ENCODE assay signal across 17 mouse cellular contexts in genomic region chr17:16633426-16633825, GRCm38 (mm10).
DNase-seq lines count a peak whose midpoint lies in the region; TF ChIP-seq lines count a peak whose summit lies in the region.
"Had no signal": no experiment of that assay in that cellular context is flagged by ENCODE, and none has a peak within 500 bp of the region (broad histone marks: within the 10 kb centered on the region; RNA-seq: fewer than 3 reads in every experiment).

No protein-coding gene starts in this region.

- no peak overlapping the region for H3K4me3 ChIP-seq in left cerebral cortex, adult 2 months
- H3K4me3 ChIP-seq in MEL (ENCODE audit: control insufficient read depth in 1 of 2, insufficient read depth in 1 of 2, low read depth in 2 of 2, low read length in 2 of 2), result no peak overlapping the region
- H3K4me3 ChIP-seq in forebrain, embryonic 10.5 days, result no peak overlapping the region
- H3K4me3 ChIP-seq: embryonic facial prominence, embryonic 12.5 days; heart, embryonic 10.5 days; neural tube, embryonic 12.5 days had no signal

- peak; percentile 51 for TF ChIP-seq RAD21 in MEL (IDR thresholded peaks at IDR 0.05; ENCODE audit: low read depth, low read length)

- TF ChIP-seq EP300 in MEL (IDR thresholded peaks at IDR 0.05; ENCODE audit: low read depth in 1 of 2, low read length in 2 of 2), result no peak

- peak; percentile 13; the same call in 1 of the 2 replicates for TF ChIP-seq CTCF in left cerebral cortex, adult 2 months (IDR thresholded peaks at IDR 0.05)
- TF ChIP-seq CTCF in MEL (IDR thresholded peaks at IDR 0.05 in 2 of 3, conservative IDR thresholded peaks at IDR 0.05 in 1 of 3; ENCODE audit: control insufficient read depth in 1 of 3, insufficient read depth in 1 of 3, low read depth in 2 of 3, low read length in 3 of 3, poor library complexity in 1 of 3, severe bottlenecking in 1 of 3), result peak in 2 of 3 experiments; percentile 18 to 50; a peak in 3 of 6 replicates

- no peaks in the 10 kb centered on the region for H3K36me3 ChIP-seq in MEL (ENCODE audit: control insufficient read depth in 1 of 2, insufficient read depth in 2 of 2, low read length in 2 of 2)
- H3K36me3 ChIP-seq in forebrain, embryonic 10.5 days (replicated peaks), result no peaks in the 10 kb centered on the region
- H3K36me3 ChIP-seq: embryonic facial prominence, embryonic 12.5 days; heart, embryonic 10.5 days; neural tube, embryonic 12.5 days had no signal

- no peaks in the 10 kb centered on the region for H3K79me2 ChIP-seq in MEL (ENCODE audit: control insufficient read depth, insufficient read depth, low read length, poor library complexity)

- intact Hi-C loops in left cerebral cortex, adult 2 months (cut with DNase I), result no loop called here

- H3K4me1 ChIP-seq in MEL (ENCODE audit: control insufficient read depth in 1 of 2, insufficient read depth in 2 of 2, low read length in 2 of 2), result no peaks in the 10 kb centered on the region
- no peaks in the 10 kb centered on the region for H3K4me1 ChIP-seq in forebrain, embryonic 10.5 days
- H3K4me1 ChIP-seq: embryonic facial prominence, embryonic 12.5 days; heart, embryonic 10.5 days; neural tube, embryonic 12.5 days had no signal

- H3K9ac ChIP-seq in MEL (ENCODE audit: control insufficient read depth, low read depth, low read length, poor library complexity, severe bottlenecking), result no peak overlapping the region
- H3K9ac ChIP-seq: embryonic facial prominence, embryonic 12.5 days; neural tube, embryonic 12.5 days had no signal

- no peak for TF ChIP-seq POLR2A in MEL (IDR thresholded peaks at IDR 0.05; ENCODE audit: control insufficient read depth in 1 of 2, insufficient read depth in 1 of 2, low read depth in 1 of 2, low read length in 2 of 2, poor library complexity in 1 of 2)

- no peak overlapping the region for H3K27ac ChIP-seq in left cerebral cortex, adult 2 months
- no peak overlapping the region for H3K27ac ChIP-seq in MEL (ENCODE audit: control insufficient read depth, low read depth, low read length)
- no peak overlapping the region for H3K27ac ChIP-seq in forebrain, embryonic 10.5 days
- H3K27ac ChIP-seq: embryonic facial prominence, embryonic 12.5 days; heart, embryonic 10.5 days; neural tube, embryonic 12.5 days had no signal

- no peaks in the 10 kb centered on the region for H3K27me3 ChIP-seq in MEL (ENCODE audit: control insufficient read depth in 1 of 2, insufficient read depth in 2 of 2, low read length in 2 of 2)
- H3K27me3 ChIP-seq in forebrain, embryonic 10.5 days (ENCODE audit: poor library complexity, severe bottlenecking), result no peaks in the 10 kb centered on the region
- H3K27me3 ChIP-seq: embryonic facial prominence, embryonic 12.5 days; neural tube, embryonic 12.5 days had no signal

- no peaks in the 10 kb centered on the region for H3K9me3 ChIP-seq in MEL (replicated peaks; ENCODE audit: insufficient read depth, low read length)
- no peaks in the 10 kb centered on the region for H3K9me3 ChIP-seq in forebrain, embryonic 10.5 days
- H3K9me3 ChIP-seq: embryonic facial prominence, embryonic 12.5 days; heart, embryonic 10.5 days; neural tube, embryonic 12.5 days had no signal

- DNase-seq in left cerebral cortex, adult 2 months (ENCODE audit: extremely low spot score in 1 of 2, low spot score in 2 of 2), result no peak
- DNase-seq in left cerebral cortex, adult 8-10 months (ENCODE audit: low spot score in 2 of 2), result no peak
- peak; percentile 7 for DNase-seq in A20 (ENCODE audit: low read depth, low spot score)
- peak; percentile 49 for DNase-seq in MEL (ENCODE audit: low read depth, low spot score)
- peak; percentile 19 for DNase-seq in adipocyte (ENCODE audit: low spot score)
- no peak for DNase-seq in forebrain, embryonic 10.5 days (ENCODE audit: extremely low spot score, low spot score)
- DNase-seq in embryo, embryonic 9.5 days (ENCODE audit: extremely low spot score), result no peak
- DNase-seq in urinary bladder, postnatal 10 days (ENCODE audit: low spot score), result no peak
- DNase-seq: cerebellum, adult 8-10 months; kidney, adult 9 months; layer of hippocampus, postnatal 36 days; lung, adult 18-20 months; thymus, adult 18-20 months; thymus, postnatal 4 days had no signal

TF ChIP-seq in MEL, 35 proteins besides CTCF, POLR2A, EP300 and RAD21:
- TF ChIP-seq TAL1 (IDR thresholded peaks at IDR 0.05; ENCODE audit: low read length), result no peak
- TF ChIP-seq SMC3 (IDR thresholded peaks at IDR 0.05; ENCODE audit: low read depth, low read length), result peak; percentile 64

Comparison
In these comparisons a context has a peak if more than half of its experiments do, and no peak if none do; other contexts are left out.
1. DNase-seq: peak in A20 (single experiment), MEL (single experiment) and adipocyte (single experiment); none in left cerebral cortex, adult 2 months (0 of 2), left cerebral cortex, adult 8-10 months (0 of 2), forebrain, embryonic 10.5 days (single experiment), embryo, embryonic 9.5 days (single experiment) and urinary bladder, postnatal 10 days (single experiment).